Mouse (Mus musculus) embryonic fibroblast, embryonic 13.5 days (primary cell): ENCODE measurements around the gene Eif4ebp2.

Experiments used
- CTCF ChIP-seq: IDR thresholded peaks from 2 replicates; pipeline ENCODE4 v1.5.1; 2011; ENCODE audit warnings: mild to moderate bottlenecking, control low read depth, low read length, moderate library complexity, borderline replicate concordance; ENCODE audit not compliant: insufficient read depth
- POLR2A ChIP-seq: IDR thresholded peaks from 2 replicates; pipeline ENCODE4 v1.6.1; 2011; ENCODE audit warnings: low read depth, mild to moderate bottlenecking, control low read depth, low read length, moderate library complexity

- TF ChIP-seq POLR2A = no peak
- TF ChIP-seq CTCF = no peak
Observed at GRCm38 (mm10) chr10:61417046-61417445, 35.4 kb downstream of the Eif4ebp2 start.
